Mouse (Mus musculus) hindbrain, embryonic 15.5 days (tissue): Measurements from ENCODE around the gene Ankrd36. TPM values are rescaled to one million over a fixed set of nuclear protein-coding genes. Genes with fewer than 3 reads are reported as not detected.

Experiments
- ATAC-seq: fragments of 200-750 bp; cut with Nextera tagmentation; 2 replicates; pipeline ENCODE4 v1.8.0; 2017; ENCODE audit warnings: low read depth, moderate number of reproducible peaks, moderate TSS enrichment; ENCODE audit not compliant: low FRiP score
- H3K27ac ChIP-seq: fragments of 300-500 bp; sonication (generic); replicated peaks from 2 replicates; pipeline ENCODE4 v1.5.1; 2015; ENCODE audit warnings: mild to moderate bottlenecking, inconsistent platforms
- H3K27me3 ChIP-seq: fragments of 300-500 bp; sonication (generic); 2 replicates; pipeline ENCODE4 v1.6.1; 2015; ENCODE audit warnings: control low read depth, inconsistent platforms
- H3K36me3 ChIP-seq: fragments of 300-500 bp; sonication (generic); 2 replicates; pipeline ENCODE4 v1.6.1; 2015; ENCODE audit warnings: control low read depth, inconsistent platforms
- H3K4me1 ChIP-seq: fragments of 300-500 bp; sonication (generic); replicated peaks from 2 replicates; pipeline ENCODE4 v1.6.1; 2015; ENCODE audit warnings: control low read depth, inconsistent platforms
- H3K4me2 ChIP-seq: fragments of 300-500 bp; sonication (generic); 2 replicates; pipeline ENCODE4 v1.6.1; 2015; ENCODE audit warnings: moderate library complexity, mild to moderate bottlenecking, inconsistent platforms
- H3K4me3 ChIP-seq: fragments of 300-500 bp; sonication (generic); 2 replicates; pipeline ENCODE4 v1.5.1; 2015; ENCODE audit warnings: mild to moderate bottlenecking, inconsistent platforms
- H3K9ac ChIP-seq: fragments of 300-500 bp; sonication (generic); 2 replicates; pipeline ENCODE4 v1.6.1; 2015; ENCODE audit warnings: inconsistent platforms
- H3K9me3 ChIP-seq: fragments of 300-500 bp; sonication (generic); 2 replicates; pipeline ENCODE4 v1.6.1; 2016; ENCODE audit warnings: control low read depth, inconsistent platforms
- WGBS: fragments of 180-500 bp; shearing (Covaris S2); methylation state at CpG from one replicate; pipeline ENCODE4 v1.1.7; 2015; 5-methylcytosine and 5-hydroxymethylcytosine counted together
- polyA plus RNA-seq: library from polyadenylated mRNA; unstranded; fragments of >200 nt; fragmentation: Nextera tagmentation; extraction: Ambion mirVana; gene quantifications from 2 replicates; pipeline ENCODE4 v1.2.1, GENCODE M21; 2015

Gene Ankrd36
- polyA plus RNA-seq, 1 experiment from 2014 or later, result not detected

- Histone ChIP-seq H3K4me3 (no peak overlapping the region), H3K9me3 (no peaks in the 10 kb centered on the region), H3K27me3 (no peaks in the 10 kb centered on the region), H3K4me1 (peaks cover 14% of the 10 kb centered on the region), H3K36me3 (peaks cover 18% of the 10 kb centered on the region), H3K9ac (no peak overlapping the region), H3K4me2 (no peak overlapping the region), H3K27ac (no peak overlapping the region)
- 93% methylated on average over 1 of the region's 1 CpGs for WGBS
- ATAC-seq, result no peak
These were observed 132.3 kb downstream of the Ankrd36 start for GRCm38 (mm10) chr11:5701821-5702220.

GRCm38 (mm10) chr11:5702271-5702956, 132.9 kb downstream of the Ankrd36 start:
- Histone ChIP-seq H3K27ac (no peak overlapping the region), H3K9ac (no peak overlapping the region), H3K4me1 (peaks cover 14% of the 10 kb centered on the region), H3K36me3 (peaks cover 18% of the 10 kb centered on the region), H3K4me2 (no peak overlapping the region), H3K9me3 (no peaks in the 10 kb centered on the region), H3K4me3 (no peak overlapping the region), H3K27me3 (no peaks in the 10 kb centered on the region)
- WGBS, result 84% methylated on average over 5 of the region's 5 CpGs
- no peak for ATAC-seq

GRCm38 (mm10) chr11:5702957-5703332, 133.5 kb downstream of the Ankrd36 start:
- Histone ChIP-seq H3K9me3 (no peaks in the 10 kb centered on the region), H3K9ac (no peak overlapping the region), H3K36me3 (peaks cover 18% of the 10 kb centered on the region), H3K27ac (no peak overlapping the region), H3K27me3 (no peaks in the 10 kb centered on the region), H3K4me2 (no peak overlapping the region), H3K4me3 (no peak overlapping the region), H3K4me1 (peaks cover 14% of the 10 kb centered on the region)
- ATAC-seq, result no peak
- 93% methylated on average over 6 of the region's 6 CpGs for WGBS

- WGBS, result 95% methylated on average over 1 of the region's 1 CpGs
- peaks cover 18% of the 10 kb centered on the region for H3K36me3 ChIP-seq
- H3K27me3 ChIP-seq, result no peaks in the 10 kb centered on the region
- H3K4me2 ChIP-seq, result no peak overlapping the region
- H3K27ac ChIP-seq, result no peak overlapping the region
- no peak overlapping the region for H3K4me3 ChIP-seq
- no peak for ATAC-seq
- peaks cover 14% of the 10 kb centered on the region for H3K4me1 ChIP-seq
- no peaks in the 10 kb centered on the region for H3K9me3 ChIP-seq
- no peak overlapping the region for H3K9ac ChIP-seq
These were observed 133.9 kb downstream of the Ankrd36 start for GRCm38 (mm10) chr11:5703341-5703740.

DNA sequence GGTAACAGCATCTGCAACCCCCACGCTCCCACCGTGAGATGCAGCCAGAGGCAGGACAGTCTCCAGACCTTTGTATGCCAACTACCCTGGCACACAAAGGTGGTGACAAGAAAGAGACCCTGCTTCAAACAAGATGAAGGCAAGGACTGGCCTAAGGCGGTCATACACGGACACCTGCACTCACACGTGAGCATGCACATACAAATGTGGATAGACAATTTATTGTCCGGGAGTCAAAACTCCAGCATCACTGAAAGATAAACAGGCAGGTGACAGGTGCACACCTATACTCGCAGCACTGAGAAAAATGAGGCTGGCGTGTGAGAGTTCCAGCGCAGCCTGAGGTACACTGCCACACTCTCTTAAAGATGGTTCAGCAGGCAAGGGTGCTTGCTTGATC, 136.5 kb downstream of the Ankrd36 start:
- ATAC-seq, result no peak
- Histone ChIP-seq H3K4me1 (peaks cover 14% of the 10 kb centered on the region), H3K4me2 (peak overlapping the region; percentile 78), H3K36me3 (peaks cover 18% of the 10 kb centered on the region), H3K4me3 (peak overlapping the region; percentile 95), H3K27me3 (no peaks in the 10 kb centered on the region), H3K9ac (no peak overlapping the region), H3K27ac (no peak overlapping the region), H3K9me3 (no peaks in the 10 kb centered on the region)
- WGBS, result 93% methylated on average over 9 of the region's 9 CpGs

GRCm38 (mm10) chr11:5706874-5707529, 137.5 kb downstream of the Ankrd36 start:
- no peaks in the 10 kb centered on the region for H3K27me3 ChIP-seq
- H3K4me3 ChIP-seq, result peak overlapping the region; percentile 95
- peak overlapping the region; percentile 78 for H3K4me2 ChIP-seq
- peaks cover 18% of the 10 kb centered on the region for H3K36me3 ChIP-seq
- H3K4me1 ChIP-seq, result peaks cover 14% of the 10 kb centered on the region
- H3K9ac ChIP-seq, result peak overlapping the region; percentile 85
- WGBS, result under 1% methylated on average over 43 of the region's 43 CpGs
- ATAC-seq, result peak; percentile 84
- H3K27ac ChIP-seq, result peak overlapping the region; percentile 80
- no peaks in the 10 kb centered on the region for H3K9me3 ChIP-seq

GRCm38 (mm10) chr11:5707530-5708353, 138.3 kb downstream of the Ankrd36 start:
- Histone ChIP-seq H3K4me3 (peak overlapping the region; percentile 95), H3K4me1 (peaks cover 14% of the 10 kb centered on the region), H3K36me3 (peaks cover 17% of the 10 kb centered on the region), H3K9me3 (no peaks in the 10 kb centered on the region), H3K27ac (peak overlapping the region; percentile 80), H3K4me2 (peak overlapping the region; percentile 78), H3K9ac (peak overlapping the region; percentile 85), H3K27me3 (no peaks in the 10 kb centered on the region)
- peak; percentile 96 for ATAC-seq
- WGBS, result 18% methylated on average over 46 of the region's 50 CpGs

GRCm38 (mm10) chr11:5715179-5715578, 145.7 kb downstream of the Ankrd36 start:
- Histone ChIP-seq H3K36me3 (peaks cover 39% of the 10 kb centered on the region), H3K4me2 (no peak overlapping the region), H3K9me3 (no peaks in the 10 kb centered on the region), H3K27me3 (no peaks in the 10 kb centered on the region), H3K4me1 (no peaks in the 10 kb centered on the region), H3K4me3 (no peak overlapping the region), H3K9ac (no peak overlapping the region), H3K27ac (no peak overlapping the region)
- 89% methylated on average over 9 of the region's 9 CpGs for WGBS
- no peak for ATAC-seq

- Histone ChIP-seq H3K27ac (no peak within 1 kb of the TSS), H3K9me3 (no peaks in the 10 kb centered on the region), H3K4me1 (no peaks in the 10 kb centered on the region), H3K4me3 (no peak within 1 kb of the TSS), H3K9ac (no peak within 1 kb of the TSS), H3K36me3 (peaks cover 39% of the 10 kb centered on the region), H3K27me3 (no peaks in the 10 kb centered on the region), H3K4me2 (no peak within 1 kb of the TSS)
- 75% methylated on average over 14 of the region's 14 CpGs for WGBS
- ATAC-seq, result no peak
These were observed 146.2 kb downstream of the Ankrd36 start, which contains the start of gene Mrps24 for GRCm38 (mm10) chr11:5715630-5716105. Gene Mrps24 (minus strand): TSS chr11:5715680.

DNA sequence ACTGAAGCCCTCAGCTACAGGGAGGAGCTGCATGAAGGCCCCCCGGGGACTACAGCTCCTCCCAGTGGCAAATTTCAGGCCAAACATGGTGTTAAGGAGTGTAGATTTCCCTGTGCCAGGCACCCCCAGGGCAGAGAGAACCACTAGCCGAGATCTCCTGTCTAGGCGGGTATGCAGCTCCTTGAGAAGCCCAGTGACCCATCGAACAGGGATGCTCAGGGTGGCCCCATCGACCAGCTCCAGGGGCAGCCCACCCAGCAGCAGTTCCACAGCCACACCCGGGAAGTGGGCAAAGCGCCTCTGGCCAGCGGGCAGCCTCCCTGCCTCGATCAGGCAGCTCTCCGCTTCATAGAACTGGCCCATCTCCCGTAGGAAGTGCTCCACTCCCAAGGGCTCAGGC, 146.8 kb downstream of the Ankrd36 start:
- H3K27ac ChIP-seq, result no peak overlapping the region
- ATAC-seq, result 0 out of 2 replicates have a peak, but pooled peaks have one; percentile 15
- H3K4me1 ChIP-seq, result no peaks in the 10 kb centered on the region
- no peaks in the 10 kb centered on the region for H3K27me3 ChIP-seq
- peaks cover 39% of the 10 kb centered on the region for H3K36me3 ChIP-seq
- no peak overlapping the region for H3K9ac ChIP-seq
- 97% methylated on average over 11 of the region's 11 CpGs for WGBS
- H3K9me3 ChIP-seq, result no peaks in the 10 kb centered on the region
- H3K4me3 ChIP-seq, result no peak overlapping the region
- H3K4me2 ChIP-seq, result no peak overlapping the region

DNA sequence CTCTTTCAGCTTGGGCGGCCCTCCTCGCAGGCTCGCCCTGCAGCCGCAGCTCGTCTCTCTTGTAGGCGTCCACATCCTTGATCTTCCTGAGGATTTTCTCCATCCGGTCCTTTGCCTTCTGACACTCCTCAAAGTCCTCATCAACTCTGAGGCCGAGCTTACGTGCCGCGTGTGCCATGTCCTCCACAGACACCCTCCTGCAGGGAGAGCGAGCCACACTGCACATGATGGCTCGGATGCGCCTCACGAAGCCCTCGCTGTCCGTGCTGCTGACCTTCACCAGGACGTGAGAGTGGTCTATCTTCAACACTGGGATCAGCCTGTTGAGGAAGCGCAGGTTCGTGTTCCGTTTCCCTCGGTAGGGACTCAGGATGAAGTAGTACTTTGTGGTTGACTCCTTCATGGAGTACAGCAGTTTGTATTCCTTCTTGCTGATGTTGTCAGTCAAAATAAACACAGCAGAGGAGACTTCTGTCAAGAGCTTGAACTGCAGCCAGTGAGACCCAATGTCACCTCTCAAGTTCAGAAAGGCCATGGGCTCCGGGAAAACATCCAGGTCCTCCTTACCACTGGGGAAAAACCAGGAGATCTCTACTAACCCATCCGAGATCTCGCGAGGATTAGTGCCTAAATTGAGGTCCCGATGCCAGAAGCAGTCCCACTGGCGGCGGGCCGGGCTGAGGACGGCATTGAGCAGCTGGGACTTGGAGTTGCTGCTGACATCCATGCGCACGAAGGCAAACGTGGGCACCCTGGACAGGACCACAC, 147.6 kb downstream of the Ankrd36 start:
- H3K4me3 ChIP-seq, result no peak overlapping the region
- WGBS, result 94% methylated on average over 34 of the region's 34 CpGs
- H3K9me3 ChIP-seq, result no peaks in the 10 kb centered on the region
- ATAC-seq, result no peak
- peaks cover 40% of the 10 kb centered on the region for H3K36me3 ChIP-seq
- H3K9ac ChIP-seq, result no peak overlapping the region
- H3K27ac ChIP-seq, result no peak overlapping the region
- no peak overlapping the region for H3K4me2 ChIP-seq
- H3K4me1 ChIP-seq, result no peaks in the 10 kb centered on the region
- H3K27me3 ChIP-seq, result no peaks in the 10 kb centered on the region
